Mouse (Mus musculus): Measurements from ENCODE around the gene Nubp2. TPM values are rescaled to one million over a fixed set of nuclear protein-coding genes. Genes with fewer than 3 reads are reported as not detected.

Nubp2 gene
- polyA plus RNA-seq, 1 experiment from 2014 or later, result 74.2 TPM

DNA sequence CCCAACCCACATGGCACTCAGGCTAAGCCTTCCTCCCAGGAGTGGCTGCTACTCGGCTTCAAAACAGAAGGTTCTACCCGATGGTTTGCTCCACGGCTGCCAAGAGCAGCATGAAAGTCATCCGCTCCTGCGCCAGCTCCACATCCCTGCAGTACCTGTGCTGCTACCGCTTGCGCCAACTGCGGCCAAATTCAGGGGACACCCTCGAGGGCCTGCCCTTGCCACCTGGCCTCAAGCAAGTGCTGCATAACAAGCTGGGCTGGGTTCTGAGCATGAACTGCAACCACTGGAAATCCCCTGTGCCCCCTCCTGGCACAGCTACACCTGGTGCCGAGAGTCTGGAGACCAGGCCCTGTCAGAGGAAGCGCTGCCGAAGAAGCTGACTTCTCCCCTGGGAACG lies 5.2 kb upstream of the Nubp2 start:
- H3K27ac ChIP-seq (replicated peaks), result no peak overlapping the region
- 89% methylated on average over 13 of the region's 13 CpGs for WGBS
- no peak for ATAC-seq (replicated peaks)
- H3K36me3 ChIP-seq, result peaks cover 44% of the 10 kb centered on the region
- no peak overlapping the region for H3K4me2 ChIP-seq (replicated peaks)
- no peak overlapping the region for H3K9ac ChIP-seq (replicated peaks)
- H3K27me3 ChIP-seq, result no peaks in the 10 kb centered on the region
- no peaks in the 10 kb centered on the region for H3K9me3 ChIP-seq
- H3K4me3 ChIP-seq, result no peak overlapping the region
- peaks cover 44% of the 10 kb centered on the region for H3K4me1 ChIP-seq

GRCm38 (mm10) chr17:24890151-24891092 lies 4.3 kb upstream of the Nubp2 start:
- H3K4me2 ChIP-seq (replicated peaks), result no peak overlapping the region
- whole genome bisulfite sequencing, result 88% methylated on average over 19 of the region's 19 CpGs
- H3K4me3 ChIP-seq, result no peak overlapping the region
- ATAC-seq (replicated peaks), result no peak
- H3K9ac ChIP-seq (replicated peaks), result no peak overlapping the region
- peaks cover 44% of the 10 kb centered on the region for H3K36me3 ChIP-seq
- H3K4me1 ChIP-seq, result peaks cover 40% of the 10 kb centered on the region
- no peaks in the 10 kb centered on the region for H3K27me3 ChIP-seq
- no peaks in the 10 kb centered on the region for H3K9me3 ChIP-seq
- H3K27ac ChIP-seq (replicated peaks), result no peak overlapping the region

DNA sequence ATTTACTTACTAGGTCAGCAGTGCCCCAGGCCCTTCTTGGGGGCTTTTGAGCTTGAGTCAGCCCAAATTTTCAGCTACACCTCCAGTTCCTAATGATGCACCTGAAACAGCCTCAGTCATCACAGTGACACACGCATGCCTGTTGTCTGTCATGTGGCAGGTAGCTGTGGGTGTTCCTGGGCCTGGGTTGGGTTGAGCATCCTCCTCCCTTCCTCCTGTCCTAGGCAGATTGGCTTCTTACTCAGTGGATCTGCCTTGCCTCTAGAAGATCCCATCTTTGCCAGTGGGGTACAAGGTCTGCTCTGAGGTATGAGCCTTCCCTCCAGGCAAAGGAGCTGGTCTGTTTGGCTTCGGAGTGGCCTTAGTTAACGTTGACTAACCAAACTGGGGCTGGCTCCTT lies 2.7 kb upstream of the Nubp2 start:
- H3K4me2 ChIP-seq (replicated peaks), result no peak overlapping the region
- no peaks in the 10 kb centered on the region for H3K9me3 ChIP-seq
- peaks cover 47% of the 10 kb centered on the region for H3K36me3 ChIP-seq
- no peak overlapping the region for H3K4me3 ChIP-seq
- no peaks in the 10 kb centered on the region for H3K27me3 ChIP-seq
- no peak overlapping the region for H3K27ac ChIP-seq (replicated peaks)
- no peak overlapping the region for H3K9ac ChIP-seq (replicated peaks)
- 85% methylated on average over 3 of the region's 3 CpGs for WGBS
- no peak for ATAC-seq (replicated peaks)
- peaks cover 36% of the 10 kb centered on the region for H3K4me1 ChIP-seq

GRCm38 (mm10) chr17:24887291-24888080 lies 1.3 kb upstream of the Nubp2 start:
- Histone ChIP-seq H3K27me3 (no peaks in the 10 kb centered on the region), H3K27ac (replicated peaks) (0 out of 2 replicates have a peak overlapping the region, but pooled peaks have one; percentile 52), H3K4me3 (peak overlapping the region; percentile 58), H3K4me2 (replicated peaks) (peak overlapping the region; percentile 84), H3K9me3 (no peaks in the 10 kb centered on the region), H3K9ac (replicated peaks) (peak overlapping the region; percentile 65), H3K36me3 (peaks cover 48% of the 10 kb centered on the region), H3K4me1 (peaks cover 31% of the 10 kb centered on the region)
- 69% methylated on average over 18 of the region's 18 CpGs for WGBS
- ATAC-seq (replicated peaks), result no peak

DNA sequence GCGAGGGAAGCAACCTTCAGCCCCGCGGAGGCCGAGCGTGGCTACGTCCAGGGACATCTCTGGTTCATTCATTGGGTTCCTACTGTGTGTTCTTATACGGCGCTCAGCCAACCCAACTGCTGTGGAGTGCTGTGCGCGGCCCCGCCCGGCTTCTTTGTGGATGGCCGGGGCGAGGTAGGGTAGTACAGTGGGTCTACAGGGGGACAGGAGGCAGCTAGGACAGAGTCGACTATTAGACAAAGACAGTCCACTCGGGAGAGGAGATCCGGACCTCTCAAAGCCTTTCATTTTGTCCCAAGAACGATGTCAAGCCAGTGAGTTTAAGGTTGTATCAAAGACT lies 753 bp upstream of the Nubp2 start:
- H3K36me3 ChIP-seq, result peaks cover 44% of the 10 kb centered on the region
- 1% methylated on average over 18 of the region's 18 CpGs for WGBS
- H3K9me3 ChIP-seq, result no peaks in the 10 kb centered on the region

DNA sequence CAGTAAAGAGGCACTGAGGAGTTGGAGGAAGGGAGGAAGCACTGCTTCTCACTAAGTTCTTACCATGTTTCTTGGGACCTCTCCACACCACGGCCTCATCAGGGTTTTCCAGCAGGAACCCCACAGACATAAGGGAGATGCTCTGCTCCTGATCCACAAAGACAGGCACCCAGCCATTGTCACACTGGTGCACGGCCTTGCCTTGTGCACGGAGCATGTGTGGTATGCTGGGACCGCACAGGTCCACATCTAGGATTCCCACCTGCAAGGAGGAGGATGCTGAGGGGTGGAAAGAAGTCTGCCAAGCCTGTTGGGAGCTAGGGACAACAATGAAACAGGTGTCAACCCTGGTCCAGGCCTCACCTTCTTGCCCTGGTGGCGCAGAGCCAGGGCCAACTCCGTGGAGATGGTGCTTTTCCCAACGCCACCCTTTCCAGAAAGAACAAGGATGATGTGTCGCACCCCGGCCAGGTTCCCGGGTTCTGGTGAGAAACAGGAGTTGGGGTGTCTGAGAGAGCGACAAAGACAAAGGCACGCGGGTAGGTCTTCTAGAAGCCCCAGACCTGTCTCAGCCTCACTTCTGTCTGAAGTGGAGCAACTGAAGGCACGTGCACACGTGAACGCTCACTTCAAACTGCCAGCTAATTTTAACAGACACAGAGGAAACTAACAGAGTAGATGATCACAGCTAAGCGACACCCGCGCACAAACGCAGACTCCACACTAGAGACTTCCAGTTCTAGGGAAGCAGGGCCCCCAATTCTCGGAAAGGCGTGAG lies 604 bp downstream of the Nubp2 start:
- WGBS, result 26% methylated on average over 22 of the region's 22 CpGs
- no peak for ATAC-seq (replicated peaks)

More for the DNA sequence above, 753 bp upstream of the Nubp2 start:
- Histone ChIP-seq H3K4me1 (peaks cover 31% of the 10 kb centered on the region), H3K27ac (replicated peaks) (peak overlapping the region; percentile 52), H3K27me3 (no peaks in the 10 kb centered on the region), H3K4me2 (replicated peaks) (peak overlapping the region; percentile 84), H3K9ac (replicated peaks) (peak overlapping the region; percentile 65), H3K4me3 (peak overlapping the region; percentile 58)
- ATAC-seq (replicated peaks), result peak; percentile 44

GRCm38 (mm10) chr17:24884391-24884790 lies 1.8 kb downstream of the Nubp2 start:
- H3K4me3 ChIP-seq, result no peak overlapping the region
- no peak for ATAC-seq (replicated peaks)
- 87% methylated on average over 6 of the region's 6 CpGs for WGBS

More for the DNA sequence above, 604 bp downstream of the Nubp2 start:
- Histone ChIP-seq H3K4me1 (peaks cover 31% of the 10 kb centered on the region), H3K27ac (replicated peaks) (no peak overlapping the region), H3K36me3 (peaks cover 31% of the 10 kb centered on the region), H3K4me3 (peak overlapping the region; percentile 58), H3K9me3 (no peaks in the 10 kb centered on the region), H3K9ac (replicated peaks) (peak overlapping the region; percentile 43), H3K4me2 (replicated peaks) (peak overlapping the region; percentile 79), H3K27me3 (no peaks in the 10 kb centered on the region)

GRCm38 (mm10) chr17:24881738-24882440 lies 4.3 kb downstream of the Nubp2 start:
- Histone ChIP-seq H3K4me1 (peaks cover 9% of the 10 kb centered on the region), H3K36me3 (peaks cover 16% of the 10 kb centered on the region; the same call in 1 of the 2 replicates), H3K27me3 (no peaks in the 10 kb centered on the region), H3K4me3 (no peak overlapping the region), H3K4me2 (replicated peaks) (no peak overlapping the region), H3K9ac (replicated peaks) (no peak overlapping the region), H3K9me3 (no peaks in the 10 kb centered on the region), H3K27ac (replicated peaks) (no peak overlapping the region)
- 46% methylated on average over 7 of the region's 7 CpGs for WGBS
- no peak for ATAC-seq (replicated peaks)

More at GRCm38 (mm10) chr17:24884391-24884790, 1.8 kb downstream of the Nubp2 start:
- Histone ChIP-seq H3K27me3 (no peaks in the 10 kb centered on the region), H3K4me2 (replicated peaks) (no peak overlapping the region), H3K4me1 (peaks cover 31% of the 10 kb centered on the region), H3K9ac (replicated peaks) (no peak overlapping the region), H3K27ac (replicated peaks) (no peak overlapping the region), H3K36me3 (peaks cover 24% of the 10 kb centered on the region; the same call in 1 of the 2 replicates), H3K9me3 (no peaks in the 10 kb centered on the region)

GRCm38 (mm10) chr17:24878531-24878930 lies 7.6 kb downstream of the Nubp2 start:
- Histone ChIP-seq H3K4me3 (no peak overlapping the region), H3K4me1 (no peaks in the 10 kb centered on the region), H3K36me3 (peaks cover 10% of the 10 kb centered on the region; the same call in 1 of the 2 replicates), H3K9ac (replicated peaks) (no peak overlapping the region), H3K27me3 (no peaks in the 10 kb centered on the region), H3K9me3 (no peaks in the 10 kb centered on the region), H3K4me2 (replicated peaks) (no peak overlapping the region), H3K27ac (replicated peaks) (no peak overlapping the region)
- 73% methylated on average over 8 of the region's 8 CpGs for WGBS
- no peak for ATAC-seq (replicated peaks)

DNA sequence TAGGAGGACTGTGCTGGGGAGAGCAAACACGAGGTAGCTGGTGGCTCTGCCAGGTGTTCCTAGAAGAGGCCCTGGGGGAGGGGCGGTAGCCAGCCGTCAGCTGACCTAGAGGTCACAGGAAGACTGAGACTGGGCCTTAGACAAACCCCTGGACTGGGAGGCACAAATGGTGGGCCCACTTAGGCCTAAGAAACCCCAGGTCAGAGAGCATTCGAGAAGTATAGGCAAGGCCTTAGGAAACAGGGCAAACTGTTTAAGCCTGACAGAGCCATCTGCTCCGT lies 8.1 kb downstream of the Nubp2 start:
- H3K9me3 ChIP-seq, result no peaks in the 10 kb centered on the region
- H3K9ac ChIP-seq (replicated peaks), result no peak overlapping the region
- no peaks in the 10 kb centered on the region for H3K4me1 ChIP-seq
- H3K4me2 ChIP-seq (replicated peaks), result no peak overlapping the region
- no peaks in the 10 kb centered on the region for H3K27me3 ChIP-seq
- H3K27ac ChIP-seq (replicated peaks), result no peak overlapping the region
- H3K36me3 ChIP-seq, result 0 out of 2 replicates have a peak, but pooled peaks cover 6% of the 10 kb centered on the region
- WGBS, result 34% methylated on average over 5 of the region's 5 CpGs
- no peak overlapping the region for H3K4me3 ChIP-seq
- ATAC-seq (replicated peaks), result no peak

DNA sequence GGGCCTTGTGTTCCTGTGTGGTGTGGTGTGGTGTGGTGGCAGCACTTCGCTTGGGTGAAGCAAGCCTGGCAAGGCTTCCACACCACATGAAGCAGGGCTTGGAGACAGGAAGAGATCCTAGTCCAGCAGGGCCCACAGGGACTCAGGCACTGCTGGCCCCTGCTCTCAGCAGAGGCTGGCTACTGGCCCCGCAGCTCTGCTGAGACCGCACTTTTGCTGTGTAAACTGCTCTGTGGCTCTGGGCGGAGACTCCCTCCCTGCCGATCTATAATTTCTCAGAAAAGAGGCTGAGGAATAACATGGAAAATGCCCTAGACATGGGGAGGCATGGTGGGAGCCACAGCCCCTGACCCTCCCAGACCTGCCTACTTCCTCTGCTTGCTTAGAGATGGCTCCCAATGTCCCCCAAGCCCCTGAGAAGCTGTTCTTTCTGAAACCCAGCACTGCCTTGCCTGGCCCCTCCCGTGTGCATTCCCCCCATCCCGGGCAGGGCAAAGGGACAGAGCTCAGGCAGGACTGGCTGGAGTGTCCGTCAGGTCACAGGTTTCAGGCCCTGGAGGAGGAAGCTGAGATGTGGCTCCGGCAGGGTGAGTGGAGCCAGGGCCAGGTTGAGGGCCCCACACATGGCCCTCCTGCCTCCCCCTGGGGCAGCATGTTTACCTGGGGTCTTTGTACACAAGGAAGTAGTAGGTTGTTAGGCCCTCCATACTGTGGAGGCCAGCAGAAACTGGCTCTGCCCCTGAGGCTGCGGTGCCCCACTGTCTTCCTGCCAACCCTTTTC lies 8.6 kb downstream of the Nubp2 start:
- 64% methylated on average over 10 of the region's 10 CpGs for WGBS
- H3K9ac ChIP-seq (replicated peaks), result no peak overlapping the region
- no peaks in the 10 kb centered on the region for H3K9me3 ChIP-seq
- H3K27ac ChIP-seq (replicated peaks), result no peak overlapping the region
- H3K36me3 ChIP-seq, result 0 out of 2 replicates have a peak, but pooled peaks cover 1% of the 10 kb centered on the region
- no peak overlapping the region for H3K4me3 ChIP-seq
- H3K4me1 ChIP-seq, result no peaks in the 10 kb centered on the region
- H3K4me2 ChIP-seq (replicated peaks), result no peak overlapping the region
- no peaks in the 10 kb centered on the region for H3K27me3 ChIP-seq
- ATAC-seq (replicated peaks), result no peak

Data from forebrain, embryonic 15.5 days (tissue).